Mouse (Mus musculus): ENCODE results near the gene Olfr1499. TPM values are rescaled to one million over a fixed set of nuclear protein-coding genes. Genes with fewer than 3 reads are reported as not detected.
"Not testable (repeated sequence)": the region's sequence is repeated elsewhere in the genome, so short reads cannot be mapped to it uniquely, and the experiment has no call there.

Olfr1499 gene
- total RNA-seq (2021) = not detected
- long read RNA-seq, experiment 1 = 0 reads
- long read RNA-seq, experiment 2 = 0 reads

- intact Hi-C loops (cut with DNase I) = loop anchor here (10.0 kb wide), 1 partner anchor 1305 kb away; no protein-coding TSS in a partner anchor
- DNase-seq (ENCODE audit: low spot score in 2 of 2) = no peak
These were observed at the start of gene Olfr1499 for GRCm38 (mm10) chr19:13819347-13819746. Olfr1499 (minus strand) TSS chr19:13819447.

GRCm38 (mm10) chr19:13861495-13861894 is 42.2 kb upstream of the Olfr1499 start, which contains the start of gene Olfr1502:
Olfr1502 (plus strand) TSS chr19:13861795.
- DNase-seq (ENCODE audit: low spot score in 2 of 2) = no peak
- intact Hi-C loops (cut with DNase I) = no loop called here

GRCm38 (mm10) chr19:13850592-13850991 is 31.3 kb upstream of the Olfr1499 start, which contains the start of gene Olfr1501:
Olfr1501 (minus strand) TSS chr19:13850692.
- not testable (repeated sequence) for DNase-seq (ENCODE audit: low spot score in 2 of 2)

GRCm38 (mm10) chr19:13830388-13830787 is 11.1 kb upstream of the Olfr1499 start, which contains the start of gene Olfr1500:
Olfr1500 (minus strand) TSS chr19:13830488.
- intact Hi-C loops (cut with DNase I) = no loop called here
- no peak for DNase-seq (ENCODE audit: low spot score in 2 of 2)

More at GRCm38 (mm10) chr19:13850592-13850991, 31.3 kb upstream of the Olfr1499 start, which contains the start of gene Olfr1501:
- intact Hi-C loops (cut with DNase I) = not testable (repeated sequence)

- no peak for DNase-seq (ENCODE audit: low spot score in 2 of 2)
- intact Hi-C loops (cut with DNase I) = no loop called here
These were observed 9.2 kb upstream of the Olfr1499 start for GRCm38 (mm10) chr19:13828447-13828846.

- no peak for DNase-seq (ENCODE audit: low spot score in 2 of 2)
- intact Hi-C loops (cut with DNase I) = no loop called here
These were observed 1.6 kb upstream of the Olfr1499 start for GRCm38 (mm10) chr19:13820847-13821246.

GRCm38 (mm10) chr19:13818827-13819226 is 420 bp downstream of the Olfr1499 start:
- intact Hi-C loops (cut with DNase I) = loop anchor here (10.0 kb wide), 1 partner anchor 1304 kb away; no protein-coding TSS in a partner anchor
- peak; percentile 15 for DNase-seq (ENCODE audit: low spot score in 2 of 2)

- intact Hi-C loops (cut with DNase I) = loop anchor here (10.0 kb wide), 1 partner anchor 1298 kb away; no protein-coding TSS in a partner anchor
These were observed 6.4 kb downstream of the Olfr1499 start for GRCm38 (mm10) chr19:13812823-13813222.

GRCm38 (mm10) chr19:13805486-13805885 is 13.8 kb downstream of the Olfr1499 start:
- intact Hi-C loops (cut with DNase I); DNase-seq (ENCODE audit: low spot score in 2 of 2): not testable (repeated sequence)

More at GRCm38 (mm10) chr19:13812823-13813222, 6.4 kb downstream of the Olfr1499 start:
- no peak for DNase-seq (ENCODE audit: low spot score in 2 of 2)

GRCm38 (mm10) chr19:13798102-13798501 is 21.1 kb downstream of the Olfr1499 start, which contains the start of gene Olfr1497:
Olfr1497 (minus strand) TSS chr19:13798202.
- intact Hi-C loops (cut with DNase I) = no loop called here
- DNase-seq (ENCODE audit: low spot score in 2 of 2) = no peak

GRCm38 (mm10) chr19:13777578-13777977 is 41.7 kb downstream of the Olfr1499 start, which contains the start of gene Olfr1496:
Olfr1496 (plus strand) TSS chr19:13777878.
- no peak for DNase-seq (ENCODE audit: low spot score in 2 of 2)
- intact Hi-C loops (cut with DNase I) = no loop called here

GRCm38 (mm10) chr19:13768565-13769276 is 50.5 kb downstream of the Olfr1499 start:
- intact Hi-C loops (cut with DNase I) = no loop called here
- no peak for DNase-seq (ENCODE audit: low spot score in 2 of 2)

- no peak for DNase-seq (ENCODE audit: low spot score in 2 of 2)
- intact Hi-C loops (cut with DNase I) = no loop called here
These were observed 54.9 kb downstream of the Olfr1499 start, which contains the start of gene Olfr1495 for GRCm38 (mm10) chr19:13764306-13764705. Olfr1495 (plus strand) TSS chr19:13764606.

Other genes starting within 250 kb of the Olfr1499 start
- gene Olfr1484, start 235.9 kb downstream of the Olfr1499 start, total RNA-seq (2021) = not detected
- gene Olfr1487, start 202.1 kb downstream of the Olfr1499 start, total RNA-seq (2021) = not detected
- gene Olfr1489, start 187.8 kb downstream of the Olfr1499 start, total RNA-seq (2021) = not detected
- not detected for gene Olfr1490, start 168.4 kb downstream of the Olfr1499 start, total RNA-seq (2021)
- gene Olfr1491, start 122.2 kb downstream of the Olfr1499 start, total RNA-seq (2021) = not detected
- not detected for gene Olfr1493-ps1, start 96.2 kb downstream of the Olfr1499 start, total RNA-seq (2021)
- gene Olfr1494, start 79.7 kb downstream of the Olfr1499 start, total RNA-seq (2021) = not detected
- not detected for gene Olfr1495, start 54.8 kb downstream of the Olfr1499 start, total RNA-seq (2021)
- gene Olfr1496, start 41.6 kb downstream of the Olfr1499 start, total RNA-seq (2021) = not detected
- gene Olfr1497, start 21.2 kb downstream of the Olfr1499 start, total RNA-seq (2021) = not detected
- gene Olfr1500, start 11.0 kb upstream of the Olfr1499 start, total RNA-seq (2021) = not detected
- gene Olfr1501, start 31.2 kb upstream of the Olfr1499 start, total RNA-seq (2021) = not detected
- gene Olfr1502, start 42.3 kb upstream of the Olfr1499 start, total RNA-seq (2021) = not detected
- not detected for gene Olfr1504, start 78.5 kb upstream of the Olfr1499 start, total RNA-seq (2021)
- gene Olfr1505, start 94.1 kb upstream of the Olfr1499 start, total RNA-seq (2021) = not detected

Measured in left cerebral cortex, postnatal 14 days (tissue).